Mouse (Mus musculus) embryonic facial prominence, embryonic 15.5 days (tissue): Measurements from ENCODE around the gene Svbp. TPM values are rescaled to one million over a fixed set of nuclear protein-coding genes. Genes with fewer than 3 reads are reported as not detected.

Source experiments
- ATAC-seq: fragments of 200-750 bp; cut with Nextera tagmentation; 2 replicates; pipeline ENCODE4 v1.8.0; 2017; ENCODE audit warnings: low read depth, moderate TSS enrichment; ENCODE audit not compliant: insufficient number of reproducible peaks, low FRiP score, low TSS enrichment
- H3K27ac ChIP-seq: fragments of 300-500 bp; sonication (generic); replicated peaks from 2 replicates; pipeline ENCODE4 v1.5.1; 2015; ENCODE audit warnings: mild to moderate bottlenecking, inconsistent platforms
- H3K27me3 ChIP-seq: fragments of 300-500 bp; sonication (generic); 2 replicates; pipeline ENCODE4 v1.6.1; 2015; ENCODE audit warnings: inconsistent platforms
- H3K36me3 ChIP-seq: fragments of 300-500 bp; sonication (generic); 2 replicates; pipeline ENCODE4 v1.6.1; 2015; ENCODE audit warnings: mild to moderate bottlenecking, inconsistent platforms
- H3K4me1 ChIP-seq: fragments of 300-500 bp; sonication (generic); 2 replicates; pipeline ENCODE4 v1.6.1; 2015; ENCODE audit warnings: inconsistent platforms
- H3K4me2 ChIP-seq: fragments of 300-500 bp; sonication (generic); replicated peaks from 2 replicates; pipeline ENCODE4 v1.6.1; 2015; ENCODE audit warnings: mild to moderate bottlenecking, inconsistent platforms
- H3K4me3 ChIP-seq: fragments of 300-500 bp; sonication (generic); replicated peaks from 2 replicates; pipeline ENCODE4 v1.5.1; 2015; ENCODE audit warnings: mild to moderate bottlenecking, inconsistent platforms
- H3K9ac ChIP-seq: fragments of 300-500 bp; sonication (generic); 2 replicates; pipeline ENCODE4 v1.6.1; 2015; ENCODE audit warnings: inconsistent platforms
- H3K9me3 ChIP-seq: fragments of 300-500 bp; sonication (generic); replicated peaks from 2 replicates; pipeline ENCODE4 v1.6.1; 2016; ENCODE audit warnings: inconsistent platforms
- WGBS: fragments of 180-500 bp; shearing (Covaris S2); methylation state at CpG from one replicate; pipeline ENCODE4 v1.1.7; 2015; 5-methylcytosine and 5-hydroxymethylcytosine counted together
- polyA plus RNA-seq: library from polyadenylated mRNA; unstranded; fragments of >200 nt; fragmentation: Nextera tagmentation; extraction: Ambion mirVana; gene quantifications from 2 replicates; pipeline ENCODE4 v1.2.1, GENCODE M21; 2015

Gene Svbp
- polyA plus RNA-seq, 1 experiment from 2014 or later, result 213 TPM

GRCm38 (mm10) chr4:119190618-119191017, 4.5 kb upstream of the Svbp start:
- Histone ChIP-seq H3K4me1 (0 out of 2 replicates have a peak, but pooled peaks cover under 1% of the 10 kb centered on the region), H3K4me2 (no peak overlapping the region), H3K4me3 (no peak overlapping the region), H3K9me3 (no peaks in the 10 kb centered on the region), H3K36me3 (no peaks in the 10 kb centered on the region), H3K27ac (no peak overlapping the region), H3K27me3 (0 out of 2 replicates have a peak, but pooled peaks cover 3% of the 10 kb centered on the region), H3K9ac (no peak overlapping the region)
- WGBS, result 82% methylated on average over 8 of the region's 8 CpGs
- ATAC-seq, result no peak

- no peak overlapping the region for H3K4me3 ChIP-seq
- H3K4me1 ChIP-seq, result 0 out of 2 replicates have a peak, but pooled peaks cover 7% of the 10 kb centered on the region
- no peak overlapping the region for H3K4me2 ChIP-seq
- H3K36me3 ChIP-seq, result no peaks in the 10 kb centered on the region
- 0 out of 2 replicates have a peak, but pooled peaks cover 3% of the 10 kb centered on the region for H3K27me3 ChIP-seq
- no peaks in the 10 kb centered on the region for H3K9me3 ChIP-seq
- H3K9ac ChIP-seq, result no peak overlapping the region
- 65% methylated on average over 3 of the region's 3 CpGs for WGBS
- H3K27ac ChIP-seq, result no peak overlapping the region
- ATAC-seq, result no peak
Observed at GRCm38 (mm10) chr4:119191273-119191672, 3.8 kb upstream of the Svbp start.

- Histone ChIP-seq H3K9me3 (no peaks in the 10 kb centered on the region), H3K27me3 (no peaks in the 10 kb centered on the region), H3K27ac (no peak overlapping the region), H3K4me3 (no peak overlapping the region), H3K4me2 (no peak overlapping the region), H3K9ac (no peak overlapping the region), H3K4me1 (peaks cover 20% of the 10 kb centered on the region), H3K36me3 (no peaks in the 10 kb centered on the region)
- ATAC-seq, result no peak
- WGBS, result 86% methylated on average over 4 of the region's 4 CpGs
Observed at GRCm38 (mm10) chr4:119192757-119193156, 2.3 kb upstream of the Svbp start.

- no peaks in the 10 kb centered on the region for H3K27me3 ChIP-seq
- peak overlapping the region; percentile 66 for H3K4me2 ChIP-seq
- H3K36me3 ChIP-seq, result peaks cover 4% of the 10 kb centered on the region; the same call in 1 of the 2 replicates
- no peaks in the 10 kb centered on the region for H3K9me3 ChIP-seq
- peak overlapping the region; percentile 84 for H3K27ac ChIP-seq
- peak overlapping the region; percentile 68 for H3K9ac ChIP-seq
- peak overlapping the region; percentile 78 for H3K4me3 ChIP-seq
- no peak; the same call in 1 of the 2 replicates for ATAC-seq
- WGBS, result 6% methylated on average over 18 of the region's 18 CpGs
- H3K4me1 ChIP-seq, result peaks cover 28% of the 10 kb centered on the region
Observed at GRCm38 (mm10) chr4:119195582-119196320, 645 bp downstream of the Svbp start.

GRCm38 (mm10) chr4:119198105-119198504, 3.0 kb downstream of the Svbp start:
- 77% methylated on average over 6 of the region's 6 CpGs for WGBS
- Histone ChIP-seq H3K4me2 (no peak overlapping the region), H3K27ac (no peak overlapping the region), H3K4me3 (no peak overlapping the region), H3K27me3 (no peaks in the 10 kb centered on the region), H3K4me1 (peaks cover 28% of the 10 kb centered on the region), H3K36me3 (peaks cover 16% of the 10 kb centered on the region; the same call in 1 of the 2 replicates), H3K9me3 (no peaks in the 10 kb centered on the region), H3K9ac (no peak overlapping the region)
- no peak for ATAC-seq

GRCm38 (mm10) chr4:119204672-119205071, 9.6 kb downstream of the Svbp start:
- 17% methylated on average over 8 of the region's 8 CpGs for WGBS
- Histone ChIP-seq H3K4me2 (no peak overlapping the region), H3K4me1 (no peaks in the 10 kb centered on the region), H3K36me3 (peaks cover 16% of the 10 kb centered on the region; the same call in 1 of the 2 replicates), H3K4me3 (no peak overlapping the region), H3K9me3 (no peaks in the 10 kb centered on the region), H3K27me3 (no peaks in the 10 kb centered on the region), H3K9ac (no peak overlapping the region), H3K27ac (no peak overlapping the region)
- ATAC-seq, result no peak

GRCm38 (mm10) chr4:119216667-119217066, 21.6 kb downstream of the Svbp start:
- Histone ChIP-seq H3K4me1 (peaks cover 14% of the 10 kb centered on the region; the same call in 1 of the 2 replicates), H3K4me3 (no peak overlapping the region), H3K27ac (no peak overlapping the region), H3K36me3 (no peaks in the 10 kb centered on the region), H3K9ac (no peak overlapping the region), H3K9me3 (no peaks in the 10 kb centered on the region), H3K4me2 (no peak overlapping the region), H3K27me3 (no peaks in the 10 kb centered on the region)
- peak; percentile 69 for ATAC-seq
- WGBS, result 57% methylated on average over 8 of the region's 8 CpGs

- peaks cover 14% of the 10 kb centered on the region; the same call in 1 of the 2 replicates for H3K4me1 ChIP-seq
- no peak within 1 kb of the TSS for H3K4me2 ChIP-seq
- H3K27ac ChIP-seq, result no peak within 1 kb of the TSS
- no peaks in the 10 kb centered on the region for H3K9me3 ChIP-seq
- no peaks in the 10 kb centered on the region for H3K27me3 ChIP-seq
- no peak within 1 kb of the TSS for H3K9ac ChIP-seq
- H3K36me3 ChIP-seq, result 0 out of 2 replicates have a peak, but pooled peaks cover 3% of the 10 kb centered on the region
- H3K4me3 ChIP-seq, result no peak within 1 kb of the TSS
- ATAC-seq, result no peak
- WGBS, result 9% methylated on average over 11 of the region's 11 CpGs
Observed at GRCm38 (mm10) chr4:119218169-119218568, 23.1 kb downstream of the Svbp start, which contains the start of gene Tmem269. TSS of gene Tmem269 (minus strand) at chr4:119218217.

GRCm38 (mm10) chr4:119223696-119224095, 28.6 kb downstream of the Svbp start:
- H3K4me2 ChIP-seq, result no peak overlapping the region
- no peak overlapping the region for H3K9ac ChIP-seq
- no peak for ATAC-seq
- no peak overlapping the region for H3K27ac ChIP-seq
- H3K27me3 ChIP-seq, result no peaks in the 10 kb centered on the region
- H3K9me3 ChIP-seq, result no peaks in the 10 kb centered on the region
- 66% methylated on average over 1 of the region's 1 CpGs for WGBS
- H3K36me3 ChIP-seq, result peaks cover 48% of the 10 kb centered on the region
- no peak overlapping the region for H3K4me3 ChIP-seq
- H3K4me1 ChIP-seq, result no peaks in the 10 kb centered on the region

GRCm38 (mm10) chr4:119224534-119224933, 29.4 kb downstream of the Svbp start:
- ATAC-seq, result no peak
- no peak overlapping the region for H3K4me2 ChIP-seq
- H3K27me3 ChIP-seq, result no peaks in the 10 kb centered on the region
- no peak overlapping the region for H3K4me3 ChIP-seq
- no peaks in the 10 kb centered on the region for H3K4me1 ChIP-seq
- no peak overlapping the region for H3K27ac ChIP-seq
- 91% methylated on average over 3 of the region's 3 CpGs for WGBS
- peaks cover 49% of the 10 kb centered on the region for H3K36me3 ChIP-seq
- no peaks in the 10 kb centered on the region for H3K9me3 ChIP-seq
- H3K9ac ChIP-seq, result no peak overlapping the region

- no peak for ATAC-seq
- Histone ChIP-seq H3K36me3 (peaks cover 49% of the 10 kb centered on the region), H3K27ac (no peak overlapping the region)
Observed at GRCm38 (mm10) chr4:119225719-119226118, 30.6 kb downstream of the Svbp start.

More at GRCm38 (mm10) chr4:119225719-119226118, 30.6 kb downstream of the Svbp start:
- no peaks in the 10 kb centered on the region for H3K9me3 ChIP-seq
- H3K4me2 ChIP-seq, result no peak overlapping the region
- no peak overlapping the region for H3K4me3 ChIP-seq
- H3K27me3 ChIP-seq, result no peaks in the 10 kb centered on the region
- H3K9ac ChIP-seq, result no peak overlapping the region
- 93% methylated on average over 9 of the region's 9 CpGs for WGBS
- no peaks in the 10 kb centered on the region for H3K4me1 ChIP-seq
